Mouse (Mus musculus) lung, postnatal 0 days (tissue): ENCODE results near the gene Gm42715.
"Not testable (repeated sequence)": the region's sequence is repeated elsewhere in the genome, so short reads cannot be mapped to it uniquely, and the experiment has no call there.

ENCODE experiments used
- CTCF ChIP-seq: IDR thresholded peaks from 2 replicates; pipeline ENCODE4 v1.5.1; 2016; ENCODE audit warnings: antibody characterized with exemption, mild to moderate bottlenecking
- EP300 ChIP-seq: IDR thresholded peaks from 2 replicates; pipeline ENCODE4 v1.6.1; 2016; ENCODE audit warnings: antibody characterized with exemption, mild to moderate bottlenecking, control low read depth

- TF ChIP-seq CTCF, EP300: not testable (repeated sequence)
These were observed 9.6 kb upstream of the Gm42715 start for GRCm38 (mm10) chr7:127509830-127510229.
